8 mouse cellular contexts compared by ENCODE assay signal in the genomic region with DNA sequence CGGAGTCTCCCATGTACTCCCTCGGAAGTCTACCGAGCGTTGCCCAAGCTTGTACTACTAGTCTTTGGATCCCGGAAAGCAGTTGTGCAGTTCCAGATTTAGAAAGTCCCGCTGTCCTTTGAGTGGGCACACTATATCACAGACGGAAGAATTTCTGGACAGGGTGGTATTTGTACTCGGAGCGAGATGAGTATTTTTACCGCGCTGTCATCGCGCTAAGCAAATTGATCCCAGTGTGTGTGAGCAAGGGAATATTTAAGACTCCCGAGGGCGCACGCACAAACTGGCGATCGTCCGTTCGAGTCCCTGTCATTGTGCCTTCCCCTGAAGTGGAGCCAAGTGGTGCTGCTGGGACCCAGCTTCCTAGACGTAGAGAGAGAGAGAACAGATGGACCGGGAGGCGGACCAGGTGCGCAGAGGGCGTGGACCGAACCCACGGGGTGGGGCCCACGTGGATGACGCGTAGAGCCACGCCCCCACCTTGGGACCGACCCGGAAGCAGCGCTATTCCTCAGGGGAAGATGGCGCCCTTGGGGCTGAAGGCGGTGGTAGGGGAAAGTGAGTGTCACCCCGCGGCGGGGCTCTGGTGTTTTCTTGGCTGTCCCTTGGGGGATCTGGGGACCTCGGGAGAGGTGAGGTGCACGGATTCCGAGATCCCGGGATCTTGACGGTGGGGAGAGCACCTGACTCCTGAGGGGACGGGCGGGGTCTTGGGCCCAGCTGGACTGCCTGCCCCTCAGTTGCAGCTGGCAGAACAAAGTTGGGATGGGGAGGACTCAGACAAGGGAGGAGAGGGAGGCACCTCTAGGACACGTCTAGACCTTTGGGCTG. TPM values are rescaled to one million over a fixed set of nuclear protein-coding genes. Genes with fewer than 3 reads are reported as not detected.
DNase-seq lines count a peak whose midpoint lies in the region; ATAC-seq and TF ChIP-seq lines count a peak whose summit lies in the region.

A gene (plus strand): TSS at position 309 of the 831 bp plus-strand sequence.

- no peaks in the 10 kb centered on the region for H3K36me3 ChIP-seq in forebrain, embryonic 12.5 days (replicated peaks)
- H3K36me3 ChIP-seq in megakaryocyte, embryonic 14.5 days (replicated peaks; ENCODE audit: low read length), result peaks cover 41% of the 10 kb centered on the region

- peak within 1 kb of the TSS; percentile 77 for H3K4me2 ChIP-seq in forebrain, embryonic 12.5 days

- in situ Hi-C loops in Patski (cut with MboI; ENCODE audit: low pct_unique_long_range_greater_than_20kb), result no loop called here

- CTCF ChIA-PET in Patski (lab: Charles Lee), result interaction anchor here (1.1 to 6.4 kb wide), 4 partner anchors 10 to 45 kb away, joined by 4 to 41 read pairs (median 12); a partner anchor contains a TSS

- no peak for DNase-seq in Patski (ENCODE audit: low read depth, low spot score)
- peak; percentile 72 for DNase-seq in c-Kit-positive CD71-positive TER-119-negative erythroid progenitor cells, embryonic 14.5 days (ENCODE audit: low read depth)
- peak; percentile 94 for DNase-seq in induced T-regulatory cell, adult 2 months (ENCODE audit: low read depth)
- peak; percentile 52 to 80 for DNase-seq in left cerebral cortex, postnatal 10 days (ENCODE audit: extremely low spot score in 1 of 2, low spot score in 2 of 2)
- DNase-seq in right cerebral cortex, postnatal 10 days (ENCODE audit: low spot score in 2 of 2), result peak; percentile 82 to 84
- DNase-seq in urinary bladder, postnatal 36 days (ENCODE audit: low spot score in 2 of 2), result peak; percentile 68 to 84

- no peak for TF ChIP-seq CTCF in Patski (IDR thresholded peaks at IDR 0.05)

- H3K4me3 ChIP-seq in forebrain, embryonic 12.5 days (replicated peaks), result peak within 1 kb of the TSS; percentile 57
- H3K4me3 ChIP-seq in megakaryocyte, embryonic 14.5 days (replicated peaks), result peak within 1 kb of the TSS; percentile 96

- 7% methylated on average over 47 of the region's 47 CpGs for WGBS in forebrain, embryonic 12.5 days

- peak; percentile 91 for ATAC-seq in Patski
- ATAC-seq in forebrain, embryonic 12.5 days (ENCODE audit: low FRiP score), result peak; percentile 88

- H3K9ac ChIP-seq in forebrain, embryonic 12.5 days, result peak within 1 kb of the TSS; percentile 56

- H3K9me3 ChIP-seq in forebrain, embryonic 12.5 days, result no peaks in the 10 kb centered on the region
- no peaks in the 10 kb centered on the region for H3K9me3 ChIP-seq in megakaryocyte, embryonic 14.5 days

- H3K27ac ChIP-seq in forebrain, embryonic 12.5 days, result no peak within 1 kb of the TSS

- no peaks in the 10 kb centered on the region for H3K27me3 ChIP-seq in Patski
- H3K27me3 ChIP-seq in forebrain, embryonic 12.5 days, result peaks cover 20% of the 10 kb centered on the region
- H3K27me3 ChIP-seq in megakaryocyte, embryonic 14.5 days (replicated peaks), result no peaks in the 10 kb centered on the region

- intact Hi-C loops in left cerebral cortex, postnatal 10 days (cut with DNase I), result no loop called here

- POLR2A ChIA-PET in Patski (lab: Charles Lee), result interaction anchor here (1.0 to 1.6 kb wide), 3 partner anchors 15 to 34 kb away, joined by 3 read pairs; a partner anchor contains a TSS

- H3K4me1 ChIP-seq in forebrain, embryonic 12.5 days, result peaks cover 9% of the 10 kb centered on the region
- H3K4me1 ChIP-seq in megakaryocyte, embryonic 14.5 days, result peaks cover 72% of the 10 kb centered on the region

RNA-seq across cellular contexts. Expression of the gene that starts here (rescaled TPM):
- 156 TPM for polyA plus RNA-seq in Patski (2021)
- polyA plus RNA-seq in forebrain, embryonic 12.5 days (2016; fragmentation: Nextera tagmentation; extraction: Ambion mirVana), result 28.7 and 29.3 TPM in 2 replicates
- 10 to 100 TPM; 57.0 to 59.3 TPM for total RNA-seq in left cerebral cortex, postnatal 10 days (2021)
- polyA plus RNA-seq in megakaryocyte, embryonic 14.5 days (2012; ENCODE audit: insufficient read depth, low replicate concordance), result 533 and 675 TPM in 2 replicates
